Mouse (Mus musculus) hindbrain, embryonic 15.5 days (tissue): Measurements from ENCODE around the gene Idi1. TPM values are rescaled to one million over a fixed set of nuclear protein-coding genes. Genes with fewer than 3 reads are reported as not detected.
"Not testable (repeated sequence)": the region's sequence is repeated elsewhere in the genome, so short reads cannot be mapped to it uniquely, and the experiment has no call there.

ENCODE experiments used
- ATAC-seq: fragments of 200-750 bp; cut with Nextera tagmentation; 2 replicates; pipeline ENCODE4 v1.8.0; 2017; ENCODE audit warnings: low read depth, moderate number of reproducible peaks, moderate TSS enrichment; ENCODE audit not compliant: low FRiP score
- H3K27ac ChIP-seq: fragments of 300-500 bp; sonication (generic); replicated peaks from 2 replicates; pipeline ENCODE4 v1.5.1; 2015; ENCODE audit warnings: mild to moderate bottlenecking, inconsistent platforms
- H3K27me3 ChIP-seq: fragments of 300-500 bp; sonication (generic); 2 replicates; pipeline ENCODE4 v1.6.1; 2015; ENCODE audit warnings: control low read depth, inconsistent platforms
- H3K36me3 ChIP-seq: fragments of 300-500 bp; sonication (generic); 2 replicates; pipeline ENCODE4 v1.6.1; 2015; ENCODE audit warnings: control low read depth, inconsistent platforms
- H3K4me1 ChIP-seq: fragments of 300-500 bp; sonication (generic); replicated peaks from 2 replicates; pipeline ENCODE4 v1.6.1; 2015; ENCODE audit warnings: control low read depth, inconsistent platforms
- H3K4me2 ChIP-seq: fragments of 300-500 bp; sonication (generic); 2 replicates; pipeline ENCODE4 v1.6.1; 2015; ENCODE audit warnings: moderate library complexity, mild to moderate bottlenecking, inconsistent platforms
- H3K4me3 ChIP-seq: fragments of 300-500 bp; sonication (generic); 2 replicates; pipeline ENCODE4 v1.5.1; 2015; ENCODE audit warnings: mild to moderate bottlenecking, inconsistent platforms
- H3K9ac ChIP-seq: fragments of 300-500 bp; sonication (generic); 2 replicates; pipeline ENCODE4 v1.6.1; 2015; ENCODE audit warnings: inconsistent platforms
- H3K9me3 ChIP-seq: fragments of 300-500 bp; sonication (generic); 2 replicates; pipeline ENCODE4 v1.6.1; 2016; ENCODE audit warnings: control low read depth, inconsistent platforms
- WGBS: fragments of 180-500 bp; shearing (Covaris S2); methylation state at CpG from one replicate; pipeline ENCODE4 v1.1.7; 2015; 5-methylcytosine and 5-hydroxymethylcytosine counted together
- microRNA-seq: library from miRNA; unstranded; fragments of <30 nt; microRNA quantifications from one replicate; pipeline ENCODE4, GENCODE M21; 2016
- polyA plus RNA-seq: library from polyadenylated mRNA; unstranded; fragments of >200 nt; fragmentation: Nextera tagmentation; extraction: Ambion mirVana; gene quantifications from 2 replicates; pipeline ENCODE4 v1.2.1, GENCODE M21; 2015

Idi1 gene
- polyA plus RNA-seq, 1 experiment from 2014 or later: 104 TPM

GRCm38 (mm10) chr13:8913890-8914289 is 28.6 kb downstream of the Idi1 start:
- not testable (repeated sequence) for H3K27ac ChIP-seq, H3K4me2 ChIP-seq, H3K4me3 ChIP-seq, H3K9ac ChIP-seq, H3K36me3 ChIP-seq, H3K9me3 ChIP-seq, ATAC-seq, H3K4me1 ChIP-seq, H3K27me3 ChIP-seq
- 94% methylated on average over 8 of the region's 8 CpGs for WGBS

GRCm38 (mm10) chr13:8933499-8933898 is 48.2 kb downstream of the Idi1 start:
- no peak for ATAC-seq
- no peaks in the 10 kb centered on the region for H3K36me3 ChIP-seq
- no peak overlapping the region for H3K4me2 ChIP-seq
- H3K27ac ChIP-seq: no peak overlapping the region
- H3K4me3 ChIP-seq: no peak overlapping the region
- H3K4me1 ChIP-seq: no peaks in the 10 kb centered on the region
- no peaks in the 10 kb centered on the region for H3K9me3 ChIP-seq
- no peak overlapping the region for H3K9ac ChIP-seq
- H3K27me3 ChIP-seq: no peaks in the 10 kb centered on the region
- WGBS: 79% methylated on average over 2 of the region's 2 CpGs

GRCm38 (mm10) chr13:8937611-8938140 is 52.4 kb downstream of the Idi1 start:
- not testable (repeated sequence) for ATAC-seq, H3K27ac ChIP-seq, H3K4me2 ChIP-seq, H3K27me3 ChIP-seq, H3K4me3 ChIP-seq, H3K9ac ChIP-seq, H3K36me3 ChIP-seq, H3K9me3 ChIP-seq, H3K4me1 ChIP-seq
- WGBS: 80% methylated on average over 6 of the region's 6 CpGs

- not testable (repeated sequence) for ATAC-seq, H3K4me2 ChIP-seq, H3K27ac ChIP-seq, H3K9me3 ChIP-seq, H3K9ac ChIP-seq, H3K36me3 ChIP-seq, H3K27me3 ChIP-seq, H3K4me1 ChIP-seq, H3K4me3 ChIP-seq
- WGBS: 87% methylated on average over 4 of the region's 4 CpGs
These were observed 55.8 kb downstream of the Idi1 start for GRCm38 (mm10) chr13:8941110-8941509.

- not testable (repeated sequence) for H3K27me3 ChIP-seq, H3K9ac ChIP-seq, ATAC-seq, H3K27ac ChIP-seq, H3K9me3 ChIP-seq, H3K4me3 ChIP-seq, H3K4me2 ChIP-seq, H3K4me1 ChIP-seq, H3K36me3 ChIP-seq
- WGBS: 67% methylated on average over 1 of the region's 5 CpGs
These were observed 56.4 kb downstream of the Idi1 start for GRCm38 (mm10) chr13:8941701-8942100.

Small RNA genes lying within 50 kb of the gene (microRNA-seq; reads per million reads assigned to microRNA genes)
- gene Gm22750: not detected

Other genes starting within 250 kb of the Idi1 start
- 52.1 and 54.1 TPM in 2 replicates for gene Wdr37, start 13.6 kb upstream of the Idi1 start, polyA plus RNA-seq
- not detected in 2 replicates for gene Gm9745, start 62.7 kb downstream of the Idi1 start, polyA plus RNA-seq
- gene Idi2, start 67.4 kb downstream of the Idi1 start, polyA plus RNA-seq: not detected in 2 replicates
- 61.0 and 62.6 TPM in 2 replicates for gene Gtpbp4, start 110.6 kb downstream of the Idi1 start, polyA plus RNA-seq
- gene Larp4b, start 208.4 kb downstream of the Idi1 start, polyA plus RNA-seq: 37.6 and 38.1 TPM in 2 replicates